Mouse (Mus musculus): ENCODE measurements around the gene Vmac. TPM values are rescaled to one million over a fixed set of nuclear protein-coding genes. Genes with fewer than 3 reads are reported as not detected.

The Vmac gene
- polyA plus RNA-seq, 1 experiment from 2014 or later = 27.4 TPM

GRCm38 (mm10) chr17:56762769-56763731 is 45.2 kb upstream of the Vmac start:
- peak; percentile 94 for TF ChIP-seq CTCF (IDR thresholded peaks at IDR 0.05; ENCODE audit: low read depth)

GRCm38 (mm10) chr17:56761991-56762410 is 44.2 kb upstream of the Vmac start:
- under 1% methylated on average over 28 of the region's 28 CpGs for WGBS
- H3K9ac ChIP-seq (ENCODE audit: low read depth, low read length) = peak overlapping the region; percentile 47
- TF ChIP-seq CTCF (IDR thresholded peaks at IDR 0.05; ENCODE audit: low read depth) = no peak
- peak overlapping the region; percentile 45 for H3K4me3 ChIP-seq (replicated peaks; ENCODE audit: low read depth, low read length)
- DNase-seq (ENCODE audit: low spot score) (peak; percentile 91), ATAC-seq (replicated peaks; ENCODE audit: low FRiP score, low read depth) (no peak)
- H3K27me3 ChIP-seq (ENCODE audit: insufficient read depth, low read length) = no peaks in the 10 kb centered on the region
- H3K36me3 ChIP-seq (ENCODE audit: insufficient read depth, low read length) = 0 out of 2 replicates have a peak, but pooled peaks cover 2% of the 10 kb centered on the region
- H3K4me1 ChIP-seq (replicated peaks; ENCODE audit: insufficient read depth, low read length) = peaks cover 23% of the 10 kb centered on the region
- peak overlapping the region; percentile 77; the same call in 1 of the 2 replicates for H3K27ac ChIP-seq
- peak overlapping the region; percentile 84 for H3K4me2 ChIP-seq (ENCODE audit: low read length)
- no peaks in the 10 kb centered on the region for H3K9me3 ChIP-seq (replicated peaks; ENCODE audit: low read length)

More at GRCm38 (mm10) chr17:56762769-56763731, 45.2 kb upstream of the Vmac start:
- Histone ChIP-seq H3K9ac (ENCODE audit: low read depth, low read length) (no peak overlapping the region), H3K9me3 (replicated peaks; ENCODE audit: low read length) (no peaks in the 10 kb centered on the region), H3K4me3 (replicated peaks; ENCODE audit: low read depth, low read length) (no peak overlapping the region), H3K4me1 (replicated peaks; ENCODE audit: insufficient read depth, low read length) (peaks cover 19% of the 10 kb centered on the region), H3K27me3 (ENCODE audit: insufficient read depth, low read length) (no peaks in the 10 kb centered on the region), H3K4me2 (ENCODE audit: low read length) (0 out of 2 replicates have a peak overlapping the region, but pooled peaks have one; percentile 84), H3K27ac (peak overlapping the region; percentile 77), H3K36me3 (ENCODE audit: insufficient read depth, low read length) (peaks cover 10% of the 10 kb centered on the region)
- ATAC-seq (replicated peaks; ENCODE audit: low FRiP score, low read depth) (no peak), DNase-seq (ENCODE audit: low spot score) (peak; percentile 66)
- 51% methylated on average over 27 of the region's 27 CpGs for WGBS

- 66% methylated on average over 3 of the region's 3 CpGs for WGBS
- H3K9ac ChIP-seq (ENCODE audit: low read depth, low read length) = no peak overlapping the region
- H3K36me3 ChIP-seq (ENCODE audit: insufficient read depth, low read length) = no peaks in the 10 kb centered on the region
- ATAC-seq (replicated peaks; ENCODE audit: low FRiP score, low read depth) (no peak), DNase-seq (ENCODE audit: low spot score) (no peak)
- TF ChIP-seq CTCF (IDR thresholded peaks at IDR 0.05; ENCODE audit: low read depth) = no peak
- peaks cover 26% of the 10 kb centered on the region for H3K4me1 ChIP-seq (replicated peaks; ENCODE audit: insufficient read depth, low read length)
- H3K4me3 ChIP-seq (replicated peaks; ENCODE audit: low read depth, low read length) = no peak overlapping the region
- H3K27me3 ChIP-seq (ENCODE audit: insufficient read depth, low read length) = 0 out of 2 replicates have a peak, but pooled peaks cover 4% of the 10 kb centered on the region
- H3K9me3 ChIP-seq (replicated peaks; ENCODE audit: low read length) = no peaks in the 10 kb centered on the region
- H3K4me2 ChIP-seq (ENCODE audit: low read length) = no peak overlapping the region
- H3K27ac ChIP-seq = no peak overlapping the region
Measured at GRCm38 (mm10) chr17:56761077-56761476, 43.3 kb upstream of the Vmac start.

GRCm38 (mm10) chr17:56759261-56759660 is 41.4 kb upstream of the Vmac start:
- TF ChIP-seq CTCF (IDR thresholded peaks at IDR 0.05; ENCODE audit: low read depth) = no peak
- H3K4me1 ChIP-seq (replicated peaks; ENCODE audit: insufficient read depth, low read length) = peaks cover 20% of the 10 kb centered on the region
- 32% methylated on average over 7 of the region's 7 CpGs for WGBS

DNA sequence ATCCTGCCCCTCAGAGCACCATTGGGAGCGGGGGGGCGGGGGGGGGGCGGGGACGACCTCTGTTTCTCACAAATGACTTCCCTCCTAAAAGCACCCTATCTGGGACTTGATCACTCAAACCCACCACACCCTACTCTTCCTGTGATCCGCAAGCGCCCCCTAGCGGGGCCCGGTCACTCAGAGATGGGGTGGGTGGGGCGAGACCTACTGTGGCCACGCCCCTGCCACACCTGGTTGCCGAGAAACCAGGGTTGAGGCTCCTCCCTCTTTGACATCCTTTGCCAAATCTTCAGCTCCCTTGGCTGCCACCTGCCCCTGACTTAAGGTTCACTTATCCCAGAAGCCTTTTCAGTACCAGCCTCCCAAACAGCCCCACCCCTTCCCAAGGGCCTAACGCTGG is 40.3 kb upstream of the Vmac start:
- peak; percentile 71 for TF ChIP-seq CTCF (IDR thresholded peaks at IDR 0.05; ENCODE audit: low read depth)
- Histone ChIP-seq H3K4me3 (replicated peaks; ENCODE audit: low read depth, low read length) (no peak overlapping the region), H3K9me3 (replicated peaks; ENCODE audit: low read length) (no peaks in the 10 kb centered on the region), H3K27me3 (ENCODE audit: insufficient read depth, low read length) (peaks cover 13% of the 10 kb centered on the region; the same call in 1 of the 2 replicates), H3K27ac (no peak overlapping the region), H3K4me1 (replicated peaks; ENCODE audit: insufficient read depth, low read length) (peaks cover 20% of the 10 kb centered on the region), H3K9ac (ENCODE audit: low read depth, low read length) (no peak overlapping the region), H3K4me2 (ENCODE audit: low read length) (peak overlapping the region; percentile 97; the same call in 1 of the 2 replicates), H3K36me3 (ENCODE audit: insufficient read depth, low read length) (no peaks in the 10 kb centered on the region)
- whole genome bisulfite sequencing = 3% methylated on average over 12 of the region's 12 CpGs
- DNase-seq (ENCODE audit: low spot score) (peak; percentile 67), ATAC-seq (replicated peaks; ENCODE audit: low FRiP score, low read depth) (0 out of 2 replicates have a peak, but pooled peaks have one; percentile 29)

More at GRCm38 (mm10) chr17:56759261-56759660, 41.4 kb upstream of the Vmac start:
- ATAC-seq (replicated peaks; ENCODE audit: low FRiP score, low read depth) (no peak), DNase-seq (ENCODE audit: low spot score) (no peak)
- no peaks in the 10 kb centered on the region for H3K36me3 ChIP-seq (ENCODE audit: insufficient read depth, low read length)
- H3K9ac ChIP-seq (ENCODE audit: low read depth, low read length) = no peak overlapping the region
- no peak overlapping the region for H3K4me2 ChIP-seq (ENCODE audit: low read length)
- H3K27ac ChIP-seq = no peak overlapping the region
- H3K9me3 ChIP-seq (replicated peaks; ENCODE audit: low read length) = no peaks in the 10 kb centered on the region
- H3K27me3 ChIP-seq (ENCODE audit: insufficient read depth, low read length) = peaks cover 13% of the 10 kb centered on the region; the same call in 1 of the 2 replicates
- H3K4me3 ChIP-seq (replicated peaks; ENCODE audit: low read depth, low read length) = no peak overlapping the region

GRCm38 (mm10) chr17:56757416-56758123 is 39.7 kb upstream of the Vmac start, which contains the start of gene Nrtn:
Gene Nrtn (minus strand): TSS chr17:56757530.
- Histone ChIP-seq H3K27ac (no peak within 1 kb of the TSS; the same call in 1 of the 2 replicates), H3K4me1 (replicated peaks; ENCODE audit: insufficient read depth, low read length) (peaks cover 17% of the 10 kb centered on the region), H3K9ac (ENCODE audit: low read depth, low read length) (peak within 1 kb of the TSS; percentile 70), H3K36me3 (ENCODE audit: insufficient read depth, low read length) (no peaks in the 10 kb centered on the region), H3K4me2 (ENCODE audit: low read length) (peak within 1 kb of the TSS; percentile 97), H3K4me3 (replicated peaks; ENCODE audit: low read depth, low read length) (peak within 1 kb of the TSS; percentile 51), H3K27me3 (ENCODE audit: insufficient read depth, low read length) (peaks cover 13% of the 10 kb centered on the region; the same call in 1 of the 2 replicates), H3K9me3 (replicated peaks; ENCODE audit: low read length) (no peaks in the 10 kb centered on the region)
- ATAC-seq (replicated peaks; ENCODE audit: low FRiP score, low read depth) (peak; percentile 73), DNase-seq (ENCODE audit: low spot score) (peak; percentile 88)
- TF ChIP-seq CTCF (IDR thresholded peaks at IDR 0.05; ENCODE audit: low read depth) = no peak
- under 1% methylated on average over 46 of the region's 48 CpGs for WGBS

Measured in kidney, postnatal 0 days (tissue).